Mouse (Mus musculus): Measurements from ENCODE around the gene Eid2. TPM values are rescaled to one million over a fixed set of nuclear protein-coding genes. Genes with fewer than 3 reads are reported as not detected.

The Eid2 gene
- polyA plus RNA-seq, 1 experiment = 3.3 TPM

GRCm38 (mm10) chr7:28277615-28278278 lies 10.1 kb downstream of the Eid2 start, which contains the start of gene Eid2b:
Gene Eid2b (plus strand): TSS chr7:28277739.
- H3K4me3 ChIP-seq (replicated peaks; ENCODE audit: control insufficient read depth, low read depth, low read length) = peak within 1 kb of the TSS; percentile 91
- no peaks in the 10 kb centered on the region for H3K4me1 ChIP-seq (ENCODE audit: control insufficient read depth, insufficient read depth, low read length)
- 4% methylated on average over 68 of the region's 68 CpGs for WGBS
- peak within 1 kb of the TSS; percentile 68; the same call in 1 of the 2 replicates for H3K27ac ChIP-seq (ENCODE audit: control insufficient read depth, insufficient read depth, low read depth, low read length, poor library complexity)
- TF ChIP-seq POLR2A (IDR thresholded peaks at IDR 0.05; ENCODE audit: borderline replicate concordance, control insufficient read depth, low read depth, low read length) (peak; percentile 61; the same call in 1 of the 2 replicates), CTCF (IDR thresholded peaks at IDR 0.05; ENCODE audit: control insufficient read depth, insufficient read depth, low read length) (peak; percentile 83)

DNA sequence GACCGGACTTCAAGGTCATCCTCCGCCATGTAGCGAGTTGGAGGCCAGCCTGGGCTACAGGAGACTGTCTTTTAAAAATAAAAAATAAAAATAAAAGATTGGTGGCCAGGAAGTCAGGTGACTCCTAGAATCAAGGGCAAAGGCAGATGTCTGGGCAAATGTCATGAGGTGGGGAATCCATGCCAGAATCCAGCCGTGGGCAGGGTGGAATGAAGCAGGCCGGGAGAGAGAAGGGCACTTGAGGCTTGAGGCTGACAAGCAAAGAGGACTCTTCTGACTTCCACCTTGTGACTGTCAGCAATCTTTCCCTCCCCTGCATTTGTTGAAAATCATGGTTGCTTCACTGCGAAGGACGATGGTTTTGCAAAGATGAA lies 10.6 kb downstream of the Eid2 start:
- WGBS = 90% methylated on average over 7 of the region's 7 CpGs
- no peak for TF ChIP-seq POLR2A (IDR thresholded peaks at IDR 0.05; ENCODE audit: borderline replicate concordance, control insufficient read depth, low read depth, low read length)
- no peak for TF ChIP-seq CTCF (IDR thresholded peaks at IDR 0.05; ENCODE audit: control insufficient read depth, insufficient read depth, low read length)

DNA sequence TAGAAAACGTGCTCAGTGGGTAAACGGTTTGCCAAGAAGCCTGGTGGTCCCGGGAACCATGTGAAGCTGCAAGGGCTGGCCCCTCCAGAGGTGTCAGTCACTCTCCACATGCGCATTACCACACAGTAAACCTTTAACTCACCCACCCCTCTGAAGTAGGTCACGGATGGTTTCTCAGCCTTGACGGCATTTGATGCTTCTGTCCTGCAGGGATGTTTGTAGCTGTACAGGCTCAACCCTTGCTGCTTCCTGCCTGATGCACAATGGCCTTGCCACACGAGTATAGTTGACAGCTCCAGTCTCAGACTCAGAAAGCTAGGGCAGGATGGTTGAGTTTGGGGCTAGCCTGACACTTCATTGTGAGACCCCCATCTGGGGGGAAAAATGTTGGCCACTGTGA lies 12.9 kb downstream of the Eid2 start:
- Histone ChIP-seq H3K4me1 (ENCODE audit: control insufficient read depth, insufficient read depth, low read length) (no peaks in the 10 kb centered on the region), H3K4me3 (replicated peaks; ENCODE audit: control insufficient read depth, low read depth, low read length) (no peak overlapping the region), H3K27ac (ENCODE audit: control insufficient read depth, insufficient read depth, low read depth, low read length, poor library complexity) (no peak overlapping the region)
- WGBS = 73% methylated on average over 7 of the region's 7 CpGs
- TF ChIP-seq CTCF (IDR thresholded peaks at IDR 0.05; ENCODE audit: control insufficient read depth, insufficient read depth, low read length) (no peak), POLR2A (IDR thresholded peaks at IDR 0.05; ENCODE audit: borderline replicate concordance, control insufficient read depth, low read depth, low read length) (no peak)

More for the DNA sequence above, 10.6 kb downstream of the Eid2 start:
- Histone ChIP-seq H3K4me3 (replicated peaks; ENCODE audit: control insufficient read depth, low read depth, low read length) (no peak overlapping the region), H3K27ac (ENCODE audit: control insufficient read depth, insufficient read depth, low read depth, low read length, poor library complexity) (no peak overlapping the region), H3K4me1 (ENCODE audit: control insufficient read depth, insufficient read depth, low read length) (no peaks in the 10 kb centered on the region)

GRCm38 (mm10) chr7:28290165-28290564 lies 22.5 kb downstream of the Eid2 start:
- WGBS = 4% methylated on average over 18 of the region's 18 CpGs
- no peak for TF ChIP-seq POLR2A (IDR thresholded peaks at IDR 0.05; ENCODE audit: borderline replicate concordance, control insufficient read depth, low read depth, low read length)
- TF ChIP-seq CTCF (IDR thresholded peaks at IDR 0.05; ENCODE audit: control insufficient read depth, insufficient read depth, low read length) = no peak
- Histone ChIP-seq H3K4me3 (replicated peaks; ENCODE audit: control insufficient read depth, low read depth, low read length) (no peak overlapping the region), H3K4me1 (ENCODE audit: control insufficient read depth, insufficient read depth, low read length) (no peaks in the 10 kb centered on the region), H3K27ac (ENCODE audit: control insufficient read depth, insufficient read depth, low read depth, low read length, poor library complexity) (no peak overlapping the region)

DNA sequence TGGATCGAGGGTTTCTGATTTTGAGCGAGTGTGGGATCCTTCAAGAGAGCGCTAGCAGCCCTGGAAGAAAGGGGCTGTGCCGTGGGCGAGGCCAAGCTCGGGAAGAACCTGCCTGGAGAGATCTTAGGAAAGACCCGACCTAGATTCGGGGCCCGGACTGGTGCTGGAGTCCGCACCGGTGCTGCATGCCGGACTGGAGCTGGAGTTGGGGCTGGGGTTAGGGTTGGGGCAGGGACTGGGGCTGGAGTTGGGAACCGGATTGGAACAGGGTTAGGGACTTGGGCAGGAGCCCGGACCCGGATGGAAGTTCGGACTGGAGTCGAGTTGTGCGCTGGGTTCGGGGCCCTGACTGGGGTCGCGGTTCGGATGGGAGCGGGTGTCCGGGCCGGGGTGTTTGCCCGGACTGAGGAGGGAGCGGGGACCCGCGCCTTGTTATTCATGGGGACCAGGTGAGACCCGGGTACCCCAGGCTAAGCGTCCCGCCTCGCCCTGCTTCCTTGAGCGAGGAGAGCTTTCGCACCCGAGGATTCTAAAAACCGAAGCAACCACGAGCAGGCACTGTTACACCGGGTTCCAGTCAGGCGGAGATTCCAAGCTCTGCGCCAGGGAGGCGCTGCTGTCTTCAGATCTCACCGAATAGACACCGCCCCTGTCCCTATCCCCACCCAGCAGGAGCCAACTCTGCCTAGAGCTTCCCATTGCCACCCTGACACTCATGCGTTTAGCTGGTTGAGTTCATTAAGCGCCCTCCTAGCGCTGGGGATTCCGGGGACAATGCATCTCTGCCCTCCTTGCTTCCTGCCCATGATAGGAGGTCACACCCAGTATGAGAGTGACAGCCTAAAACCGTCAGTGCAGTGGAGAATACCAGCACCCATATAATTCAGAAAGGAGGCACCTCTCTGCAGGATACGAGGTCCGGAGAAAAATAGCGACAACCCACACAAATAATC lies 23.2 kb downstream of the Eid2 start, which contains the start of gene Selenov:
Gene Selenov, minus strand, starts transcription at position 549 of the 953 bp plus-strand sequence.
- TF ChIP-seq CTCF (IDR thresholded peaks at IDR 0.05; ENCODE audit: control insufficient read depth, insufficient read depth, low read length) (no peak), POLR2A (IDR thresholded peaks at IDR 0.05; ENCODE audit: borderline replicate concordance, control insufficient read depth, low read depth, low read length) (no peak)
- WGBS = 6% methylated on average over 52 of the region's 52 CpGs
- no peaks in the 10 kb centered on the region for H3K4me1 ChIP-seq (ENCODE audit: control insufficient read depth, insufficient read depth, low read length)
- no peak within 1 kb of the TSS for H3K4me3 ChIP-seq (replicated peaks; ENCODE audit: control insufficient read depth, low read depth, low read length)
- no peak within 1 kb of the TSS for H3K27ac ChIP-seq (ENCODE audit: control insufficient read depth, insufficient read depth, low read depth, low read length, poor library complexity)

- WGBS = 6% methylated on average over 63 of the region's 63 CpGs
- no peaks in the 10 kb centered on the region for H3K4me1 ChIP-seq (ENCODE audit: control insufficient read depth, insufficient read depth, low read length)
- H3K27ac ChIP-seq (ENCODE audit: control insufficient read depth, insufficient read depth, low read depth, low read length, poor library complexity) = peak overlapping the region; percentile 24; the same call in 1 of the 2 replicates
- TF ChIP-seq CTCF (IDR thresholded peaks at IDR 0.05; ENCODE audit: control insufficient read depth, insufficient read depth, low read length) (no peak), POLR2A (IDR thresholded peaks at IDR 0.05; ENCODE audit: borderline replicate concordance, control insufficient read depth, low read depth, low read length) (no peak)
- H3K4me3 ChIP-seq (replicated peaks; ENCODE audit: control insufficient read depth, low read depth, low read length) = no peak overlapping the region
Measured at GRCm38 (mm10) chr7:28294481-28294880, 26.8 kb downstream of the Eid2 start.

DNA sequence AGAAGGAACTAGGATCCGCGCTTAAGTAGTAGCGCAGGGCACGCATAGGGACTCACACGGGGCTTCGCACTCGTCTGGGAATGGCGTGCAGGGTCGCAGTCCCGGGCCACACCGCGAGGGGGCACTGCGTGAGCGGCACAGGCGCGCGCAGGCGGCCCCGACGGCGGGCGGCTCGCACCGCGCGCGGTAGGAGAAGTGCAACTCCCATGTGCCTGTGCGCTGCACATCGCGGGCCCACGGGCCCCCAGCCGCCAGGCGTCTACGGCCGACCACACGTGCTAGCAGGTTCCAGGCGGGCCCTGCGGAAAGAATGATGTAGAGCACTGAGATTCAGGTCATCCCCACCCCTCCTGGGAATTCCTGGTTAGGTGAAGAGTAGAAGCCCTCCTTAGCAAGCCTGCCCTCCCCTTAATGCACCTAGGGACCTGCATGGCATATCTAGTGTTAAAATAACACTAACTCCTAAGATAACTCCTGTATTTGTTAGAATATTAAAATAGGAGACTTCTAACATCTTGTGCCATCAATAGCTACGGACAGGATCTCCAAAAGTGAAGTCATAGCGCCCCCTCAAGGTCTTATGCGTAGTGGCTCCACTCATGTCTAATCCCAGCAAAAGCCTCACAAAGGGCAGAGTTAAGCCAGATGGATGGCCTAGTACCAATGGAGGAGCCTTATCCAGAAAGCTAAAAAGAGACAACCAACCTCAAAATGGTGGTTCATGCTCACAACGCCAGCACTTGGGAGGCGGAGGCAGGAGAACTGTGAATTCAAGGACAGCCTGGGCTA lies 31.4 kb downstream of the Eid2 start:
- Histone ChIP-seq H3K27ac (ENCODE audit: control insufficient read depth, insufficient read depth, low read depth, low read length, poor library complexity) (no peak overlapping the region), H3K4me3 (replicated peaks; ENCODE audit: control insufficient read depth, low read depth, low read length) (no peak overlapping the region), H3K4me1 (ENCODE audit: control insufficient read depth, insufficient read depth, low read length) (no peaks in the 10 kb centered on the region)
- no peak for TF ChIP-seq POLR2A (IDR thresholded peaks at IDR 0.05; ENCODE audit: borderline replicate concordance, control insufficient read depth, low read depth, low read length)
- TF ChIP-seq CTCF (IDR thresholded peaks at IDR 0.05; ENCODE audit: control insufficient read depth, insufficient read depth, low read length) = no peak
- WGBS = 18% methylated on average over 43 of the region's 43 CpGs
